Mouse (Mus musculus) neural tube, embryonic 10.5 days (tissue): Measurements from ENCODE around the gene Xdh.
A peak's percentile ranks its signal among the peaks of the same experiment; 100 is the strongest.
"Not testable (repeated sequence)": the region's sequence is repeated elsewhere in the genome, so short reads cannot be mapped to it uniquely, and the experiment has no call there.

Experiments used
- DNase-seq: peaks from one replicate; pipeline ENCODE4 v3.0.0-alpha.2; 2017; ENCODE audit warnings: low spot score; ENCODE audit errors: extremely low spot score

Gene Xdh

GRCm38 (mm10) chr17:73882194-73882593 lies 67.8 kb downstream of the Xdh start:
- peak; percentile 80 for DNase-seq

- no peak for DNase-seq
Observed at GRCm38 (mm10) chr17:73881295-73881694, 68.7 kb downstream of the Xdh start.

- DNase-seq, result no peak
Observed at GRCm38 (mm10) chr17:73880286-73880685, 69.7 kb downstream of the Xdh start.

GRCm38 (mm10) chr17:73879262-73879916 lies 70.6 kb downstream of the Xdh start:
- no peak for DNase-seq

- DNase-seq, result no peak
Observed at GRCm38 (mm10) chr17:73875674-73876073, 74.3 kb downstream of the Xdh start.

- DNase-seq, result no peak
Observed at GRCm38 (mm10) chr17:73875268-73875667, 74.7 kb downstream of the Xdh start.

- DNase-seq, result no peak
Observed at GRCm38 (mm10) chr17:73870956-73871605, 78.9 kb downstream of the Xdh start.

- no peak for DNase-seq
Observed at GRCm38 (mm10) chr17:73869008-73869685, 80.8 kb downstream of the Xdh start.

- no peak for DNase-seq
Observed at GRCm38 (mm10) chr17:73853717-73854116, 96.3 kb downstream of the Xdh start.

- DNase-seq, result no peak
Observed at GRCm38 (mm10) chr17:73853041-73853440, 97.0 kb downstream of the Xdh start.

- DNase-seq, result no peak
Observed at GRCm38 (mm10) chr17:73847399-73847798, 102.6 kb downstream of the Xdh start.

GRCm38 (mm10) chr17:73845632-73846031 lies 104.4 kb downstream of the Xdh start:
- DNase-seq, result no peak

- DNase-seq, result no peak
Observed at GRCm38 (mm10) chr17:73842963-73843362, 107.0 kb downstream of the Xdh start.

- not testable (repeated sequence) for DNase-seq
Observed at GRCm38 (mm10) chr17:73839876-73840275, 110.1 kb downstream of the Xdh start.

- no peak for DNase-seq
Observed at GRCm38 (mm10) chr17:73839086-73839835, 110.7 kb downstream of the Xdh start.

- no peak for DNase-seq
Observed at GRCm38 (mm10) chr17:73837244-73837643, 112.8 kb downstream of the Xdh start.

GRCm38 (mm10) chr17:73836601-73837000 lies 113.4 kb downstream of the Xdh start:
- no peak for DNase-seq
